In genomic region chr2:160221772-160222171, GRCm38 (mm10) we compare ENCODE assay signal across 15 mouse cellular contexts.
"Had no signal": no experiment of that assay in that cellular context is flagged by ENCODE, and none has a peak within 500 bp of the region (broad histone marks: within the 10 kb centered on the region; RNA-seq: fewer than 3 reads in every experiment).

No protein-coding gene starts in this region.

- H3K4me2 ChIP-seq: kidney, embryonic 15.5 days; liver, embryonic 13.5 days; midbrain, embryonic 12.5 days; midbrain, embryonic 15.5 days had no signal

- H3K27ac ChIP-seq: kidney, embryonic 15.5 days; left cerebral cortex, adult 2 months; liver, embryonic 13.5 days; midbrain, embryonic 12.5 days; midbrain, embryonic 15.5 days had no signal

- H3K9me3 ChIP-seq: kidney, embryonic 15.5 days; liver, embryonic 13.5 days; midbrain, embryonic 12.5 days; midbrain, embryonic 15.5 days had no signal

- DNase-seq: kidney, adult 8-10 months; kidney, postnatal 10 days; kidney, postnatal 36 days; layer of hippocampus, postnatal 36 days; liver, embryonic 13.5 days; lung, adult 2 months; lung, postnatal 14 days; lung, postnatal 4 days; thymus, adult 18-20 months; thymus, postnatal 36 days had no signal

- H3K27me3 ChIP-seq: kidney, embryonic 15.5 days; liver, embryonic 13.5 days; midbrain, embryonic 15.5 days had no signal

- ATAC-seq: midbrain, embryonic 15.5 days had no signal

- H3K4me1 ChIP-seq: liver, embryonic 13.5 days; midbrain, embryonic 15.5 days had no signal

- H3K36me3 ChIP-seq: kidney, embryonic 15.5 days; liver, embryonic 13.5 days; midbrain, embryonic 12.5 days; midbrain, embryonic 15.5 days had no signal

- H3K4me3 ChIP-seq: kidney, embryonic 15.5 days; left cerebral cortex, adult 2 months; liver, embryonic 13.5 days; midbrain, embryonic 12.5 days; midbrain, embryonic 15.5 days; myocyte had no signal

- H3K9ac ChIP-seq: kidney, embryonic 15.5 days; liver, embryonic 13.5 days; midbrain, embryonic 12.5 days; midbrain, embryonic 15.5 days had no signal
